Mouse (Mus musculus): ENCODE data around the gene Smyd3.

DNA sequence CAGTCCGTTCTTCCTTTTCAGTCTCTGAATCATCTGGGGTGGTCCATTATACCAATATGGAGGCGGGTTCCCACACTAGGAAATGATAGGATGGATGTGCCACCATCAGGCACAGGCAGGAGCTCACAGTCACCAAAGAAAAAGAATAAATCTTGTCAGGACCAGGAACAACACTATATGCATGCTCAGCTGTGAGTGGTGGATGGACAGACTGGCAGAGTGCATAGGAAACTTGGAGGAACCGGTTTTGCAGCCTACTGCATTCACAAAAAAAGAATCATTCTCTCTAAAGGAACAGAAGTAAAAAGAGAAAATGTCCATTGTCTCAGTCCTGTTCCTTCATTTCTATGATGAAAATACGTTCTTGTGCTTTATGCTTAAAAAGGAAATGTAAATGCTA lies 98.8 kb downstream of the Smyd3 start:
- TF ChIP-seq CTCF (IDR thresholded peaks at IDR 0.05; ENCODE audit: insufficient read depth, low read depth, low read length): no peak
- TF ChIP-seq POLR2A (IDR thresholded peaks at IDR 0.05; ENCODE audit: insufficient read depth, low read depth, low read length): no peak

All from olfactory bulb, adult 2 months (tissue).